Mouse (Mus musculus): Measurements from ENCODE around the gene Ccpg1os.
A peak's percentile ranks its signal among the peaks of the same experiment; 100 is the strongest.

DNA sequence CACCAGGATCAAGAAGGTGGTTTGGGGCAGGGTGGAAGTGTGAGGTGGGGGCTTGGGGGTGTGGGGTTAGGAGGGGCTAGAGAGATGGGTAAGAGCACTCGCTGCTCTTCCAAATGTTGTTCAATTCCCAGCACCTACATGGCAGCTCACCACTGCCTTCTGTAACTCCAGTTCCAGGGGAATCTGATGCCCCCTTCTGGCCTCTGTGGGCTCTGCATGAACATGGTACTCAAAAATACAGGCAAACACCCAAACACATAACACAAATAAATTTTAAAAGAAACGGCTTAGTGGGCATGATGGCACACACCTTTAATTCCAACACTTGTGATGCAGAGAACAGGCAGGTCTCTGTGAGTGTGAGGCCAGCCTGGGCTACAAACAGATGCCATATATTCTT lies 30.4 kb downstream of the Ccpg1os start:
- peak; percentile 59 for TF ChIP-seq CTCF (IDR thresholded peaks at IDR 0.05; ENCODE audit: low read depth)
- TF ChIP-seq EP300 (IDR thresholded peaks at IDR 0.05; ENCODE audit: low read depth), result no peak

Data from liver, postnatal 0 days (tissue).